Mouse (Mus musculus) left cerebral cortex, adult 6 months (tissue): ENCODE results near the gene Gm14444. TPM values are rescaled to one million over a fixed set of nuclear protein-coding genes. Genes with fewer than 3 reads are reported as not detected.

Experiments
- long read RNA-seq, 2 experiments: library from polyadenylated mRNA; unstranded; transcript quantifications; one replicate each; pipeline ENCODE4 v2.0.0; 2019 to 2020
- polyA plus RNA-seq: library from polyadenylated mRNA; unstranded; fragments of <200 nt; fragmentation: Nextera tagmentation; gene quantifications from 2 replicates; pipeline ENCODE4 v1.2.3, GENCODE M21; 2021

The Gm14444 gene
- 0.22 TPM in 1 of 2 replicates, not detected in the other for polyA plus RNA-seq
- long read RNA-seq, experiment 1: 0 reads
- long read RNA-seq, experiment 2: 0 reads

DNA sequence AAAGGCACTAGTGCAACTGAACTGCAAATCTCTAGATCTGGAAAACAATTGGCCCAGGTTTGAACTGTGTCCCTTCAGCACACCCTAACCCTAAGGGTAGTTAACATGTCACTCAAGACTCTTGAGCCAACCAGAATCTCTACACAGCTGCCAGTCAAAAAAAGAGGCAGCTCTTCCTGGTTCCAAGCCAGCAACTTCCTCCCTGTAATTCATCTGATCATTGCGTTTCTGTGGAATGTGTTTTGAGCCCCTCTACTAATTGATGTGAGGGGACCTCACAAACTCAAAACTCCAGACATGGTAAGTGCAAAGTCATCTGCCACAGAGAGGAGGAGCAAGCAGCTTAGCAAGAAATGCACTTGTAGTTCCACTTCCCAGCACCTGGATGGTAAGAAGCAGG lies at the start of gene Gm14444:
TSS of gene Gm14444 (plus strand) at position 220 of the 400 bp plus-strand sequence.

DNA sequence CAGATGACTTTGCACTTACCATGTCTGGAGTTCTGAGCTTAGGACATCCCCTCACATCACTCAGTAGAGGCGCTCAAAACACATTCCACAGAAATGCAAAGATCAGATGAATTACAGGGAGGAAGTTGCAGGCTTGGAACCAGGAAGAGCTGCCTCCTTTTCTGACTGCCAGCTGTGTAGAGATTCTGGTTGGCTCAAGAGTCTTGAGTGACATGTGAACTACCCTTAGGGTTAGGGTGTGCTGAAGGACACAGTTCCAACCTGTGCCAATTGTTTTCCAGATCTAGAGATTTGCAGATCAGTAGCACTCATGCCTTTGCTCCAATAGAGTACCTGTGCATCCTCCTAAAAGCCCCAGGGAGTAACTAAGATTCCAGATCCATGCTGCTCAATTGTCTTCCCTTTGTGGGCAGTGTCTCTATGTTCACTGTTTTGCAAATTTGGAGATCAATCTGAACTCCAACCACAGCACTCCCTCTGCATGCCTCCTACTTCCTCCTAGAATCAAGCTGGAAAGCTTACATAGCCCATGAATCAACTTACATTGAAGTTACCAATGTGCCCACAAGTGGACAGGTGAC lies 57.7 kb downstream of the Gm14444 start, which contains the start of gene Gm14393:
TSS of gene Gm14393 (minus strand) at position 101 of the 581 bp plus-strand sequence.

Other genes starting within 250 kb of the Gm14444 start
- 5.0 and 5.7 TPM in 2 replicates for gene Edn3, start 249.6 kb upstream of the Gm14444 start, polyA plus RNA-seq
- 0.64 and 1.3 TPM in 2 replicates for gene Gm14393, start 57.5 kb downstream of the Gm14444 start, polyA plus RNA-seq
- gene Gm14399, start 131.8 kb downstream of the Gm14444 start, polyA plus RNA-seq: 9.0 and 13.9 TPM in 2 replicates
- 0.35 and 0.47 TPM in 2 replicates for gene Gm14443, start 165.6 kb downstream of the Gm14444 start, polyA plus RNA-seq
- gene Gm14391, start 196.7 kb downstream of the Gm14444 start, polyA plus RNA-seq: 2.0 and 15.8 TPM in 2 replicates